Mouse (Mus musculus): ENCODE measurements at regions not wholly inside any gene's neighbourhood (a gene's known extent, or its start where the extent isn't known, plus 50 kb on each side); places are given as distances from the start of the nearest gene placed in this dataset.

DNA sequence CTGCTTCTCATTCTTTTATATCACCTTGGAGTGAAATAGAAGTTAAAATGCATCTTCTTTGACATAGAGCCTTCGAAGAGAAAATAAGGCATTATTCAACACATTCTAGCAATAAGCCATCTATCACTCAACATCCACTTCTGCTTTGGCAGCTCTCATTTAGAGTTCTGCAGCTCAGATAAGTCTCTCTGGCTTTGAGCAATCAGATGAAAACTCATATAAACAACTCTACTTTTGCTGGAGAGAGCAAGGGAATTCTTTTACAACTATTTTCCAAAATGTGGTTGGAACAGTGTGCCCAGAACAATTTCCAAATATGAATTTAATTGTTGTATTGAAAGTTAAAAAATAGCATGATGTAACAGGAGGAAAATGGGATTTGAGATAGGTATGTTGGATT lies 314.2 kb upstream of the Cited2 start:
- TF ChIP-seq CTCF (IDR thresholded peaks at IDR 0.05; ENCODE audit: control insufficient read depth, insufficient read depth, low read length) (no peak), POLR2A (IDR thresholded peaks at IDR 0.05; ENCODE audit: borderline replicate concordance, control insufficient read depth, low read depth, low read length) (no peak)

Measured in bone marrow, adult 2 months (tissue).